Mouse (Mus musculus) liver, embryonic 13.5 days (tissue): ENCODE results near the gene Gm6614. TPM values are rescaled to one million over a fixed set of nuclear protein-coding genes. Genes with fewer than 3 reads are reported as not detected.
"Not testable (repeated sequence)": the region's sequence is repeated elsewhere in the genome, so short reads cannot be mapped to it uniquely, and the experiment has no call there.

Source experiments
- ATAC-seq: fragments of 200-750 bp; cut with Nextera tagmentation; 2 replicates; pipeline ENCODE4 v1.8.0; 2017; ENCODE audit warnings: low read depth, mild to moderate bottlenecking, moderate number of reproducible peaks, moderate library complexity
- DNase-seq: peaks from one replicate; pipeline ENCODE4 v3.0.0; 2022
- H3K27ac ChIP-seq: fragments of 300-500 bp; sonication (generic); 2 replicates; pipeline ENCODE4 v1.5.1; 2015; ENCODE audit warnings: moderate library complexity, mild to moderate bottlenecking, inconsistent platforms
- H3K27me3 ChIP-seq: fragments of 300-500 bp; sonication (generic); 2 replicates; pipeline ENCODE4 v1.6.1; 2015; ENCODE audit warnings: mild to moderate bottlenecking, inconsistent platforms
- H3K36me3 ChIP-seq: fragments of 300-500 bp; sonication (generic); 2 replicates; pipeline ENCODE4 v1.6.1; 2015; ENCODE audit warnings: mild to moderate bottlenecking, inconsistent platforms
- H3K4me1 ChIP-seq: fragments of 300-500 bp; sonication (generic); replicated peaks from 2 replicates; pipeline ENCODE4 v1.6.1; 2015; ENCODE audit warnings: inconsistent platforms
- H3K4me2 ChIP-seq: fragments of 300-500 bp; sonication (generic); 2 replicates; pipeline ENCODE4 v1.6.1; 2015; ENCODE audit warnings: inconsistent platforms, mild to moderate bottlenecking, moderate library complexity
- H3K4me3 ChIP-seq: fragments of 300-500 bp; sonication (generic); replicated peaks from 2 replicates; pipeline ENCODE4 v1.5.1; 2015; ENCODE audit warnings: mild to moderate bottlenecking, inconsistent platforms
- H3K9ac ChIP-seq: fragments of 300-500 bp; sonication (generic); 2 replicates; pipeline ENCODE4 v1.6.1; 2015; ENCODE audit warnings: mild to moderate bottlenecking, inconsistent platforms
- H3K9me3 ChIP-seq: fragments of 300-500 bp; sonication (generic); replicated peaks from 2 replicates; pipeline ENCODE4 v1.6.1; 2016; ENCODE audit warnings: inconsistent platforms
- WGBS: fragments of 180-500 bp; shearing (Covaris S2); methylation state at CpG from one replicate; pipeline ENCODE4 v1.1.7; 2015; ENCODE audit not compliant: insufficient replicate concordance; 5-methylcytosine and 5-hydroxymethylcytosine counted together
- polyA plus RNA-seq: library from polyadenylated mRNA; unstranded; fragments of >200 nt; fragmentation: Nextera tagmentation; extraction: Ambion mirVana; gene quantifications from 2 replicates; pipeline ENCODE4 v1.2.1, GENCODE M21; 2015

The Gm6614 gene
- polyA plus RNA-seq: not detected in 2 replicates

DNA sequence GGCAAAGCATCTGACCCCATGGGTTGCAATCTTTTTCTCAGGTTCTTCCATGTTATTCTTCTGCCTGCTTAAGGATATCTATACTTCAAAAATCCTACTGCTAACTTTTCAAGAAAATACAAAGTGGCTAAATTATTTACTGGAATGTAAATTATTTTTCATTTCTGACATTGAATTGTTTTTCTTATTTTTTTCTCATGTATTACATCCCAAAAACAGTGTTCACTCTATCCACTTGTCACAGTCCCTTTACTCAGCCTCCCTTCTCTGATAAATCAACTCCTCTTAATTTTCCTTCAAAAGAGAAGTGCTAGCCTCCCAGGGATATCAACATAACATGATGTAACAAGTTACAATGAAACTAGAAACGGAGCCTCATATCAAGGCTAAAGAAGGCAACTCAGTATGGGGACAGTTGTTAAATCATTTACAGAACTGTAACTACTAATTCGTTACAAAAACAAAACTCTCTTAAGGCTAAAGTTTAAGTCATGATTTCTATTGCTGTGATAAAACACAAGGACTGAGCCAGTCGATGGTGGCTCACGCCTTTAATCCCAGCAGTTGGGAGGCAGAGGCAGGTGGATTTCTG lies at the start of gene Gm6614:
Gene Gm6614, minus strand, starts transcription at position 51 of the 592 bp plus-strand sequence.
- H3K27ac ChIP-seq: no peak within 1 kb of the TSS
- ATAC-seq (no peak), DNase-seq (no peak)
- H3K36me3 ChIP-seq: no peaks in the 10 kb centered on the region
- no peaks in the 10 kb centered on the region for H3K27me3 ChIP-seq
- no peak within 1 kb of the TSS for H3K9ac ChIP-seq
- H3K4me2 ChIP-seq: no peak within 1 kb of the TSS
- H3K4me3 ChIP-seq: no peak within 1 kb of the TSS
- 65% methylated on average over 4 of the region's 4 CpGs for WGBS
- H3K9me3 ChIP-seq: 0 out of 2 replicates have a peak, but pooled peaks cover 3% of the 10 kb centered on the region
- no peaks in the 10 kb centered on the region for H3K4me1 ChIP-seq

DNA sequence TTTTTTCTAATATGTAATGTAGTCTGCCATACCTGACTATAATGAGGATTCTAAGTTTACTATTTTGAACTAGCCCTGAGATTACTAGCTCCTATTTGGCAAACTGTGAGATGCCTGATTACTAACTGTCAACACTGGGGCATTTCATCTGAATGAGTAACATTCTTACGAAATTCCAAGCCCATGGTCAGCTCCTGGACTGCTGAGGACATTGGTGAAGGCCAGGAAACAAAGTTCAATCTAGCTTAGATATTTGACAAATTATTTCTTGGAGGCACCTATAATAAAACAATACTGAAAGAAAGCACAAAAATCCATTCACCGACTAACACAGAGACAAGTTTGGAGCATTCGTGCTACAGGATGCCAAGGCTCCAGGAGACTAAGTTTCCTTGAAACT lies 47.1 kb upstream of the Gm6614 start:
- not testable (repeated sequence) for H3K27ac ChIP-seq, H3K9me3 ChIP-seq, H3K36me3 ChIP-seq, ATAC-seq, H3K4me3 ChIP-seq, DNase-seq, H3K4me2 ChIP-seq, H3K27me3 ChIP-seq, H3K4me1 ChIP-seq, H3K9ac ChIP-seq
- 57% methylated on average over 3 of the region's 3 CpGs for WGBS

DNA sequence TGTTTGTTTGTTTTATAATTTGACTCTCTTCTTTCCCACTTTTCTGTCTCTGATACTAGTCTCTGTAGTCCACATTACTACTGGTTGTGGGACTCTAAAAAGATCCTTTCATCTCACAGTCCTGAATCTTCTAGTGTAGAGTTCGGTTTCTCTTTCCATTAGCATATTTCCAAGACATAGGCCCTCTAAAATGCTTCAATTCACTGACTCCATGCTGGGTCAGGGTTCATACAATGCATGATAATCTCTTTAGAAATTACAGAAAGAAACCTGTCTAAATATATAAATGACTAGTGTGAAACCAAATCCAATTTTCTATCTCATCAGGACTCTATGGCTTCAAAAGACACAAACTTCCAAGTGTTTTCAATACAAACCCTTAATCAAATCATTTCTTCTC lies 36.5 kb upstream of the Gm6614 start:
- 51% methylated on average over 1 of the region's 1 CpGs for WGBS
- no peak for ATAC-seq
- H3K9me3 ChIP-seq: no peaks in the 10 kb centered on the region; the same call in 1 of the 2 replicates
- H3K9ac ChIP-seq: no peak overlapping the region
- no peak for DNase-seq
- H3K4me1 ChIP-seq: no peaks in the 10 kb centered on the region
- no peak overlapping the region for H3K4me3 ChIP-seq
- no peak overlapping the region for H3K4me2 ChIP-seq
- H3K36me3 ChIP-seq: no peaks in the 10 kb centered on the region
- H3K27me3 ChIP-seq: no peaks in the 10 kb centered on the region
- no peak overlapping the region for H3K27ac ChIP-seq

DNA sequence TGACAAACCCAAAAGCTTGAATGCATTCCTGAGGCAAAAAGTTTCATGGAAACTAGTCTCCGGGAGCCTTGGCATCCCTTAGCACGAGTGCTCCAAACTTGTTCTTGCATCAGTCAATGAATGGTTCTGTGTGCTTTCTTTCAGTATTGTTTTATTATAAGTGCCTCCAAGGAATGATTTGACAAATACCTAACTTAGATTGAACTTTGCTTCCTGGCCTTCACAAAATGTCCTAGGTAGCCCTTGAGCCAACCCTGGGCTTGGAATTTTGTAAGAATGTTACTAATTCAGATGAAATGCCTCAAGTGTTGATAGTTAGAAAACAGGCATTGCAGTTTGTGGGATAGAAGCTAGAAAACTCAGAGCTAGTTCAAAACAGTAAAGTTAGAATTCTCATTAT lies 34.5 kb upstream of the Gm6614 start:
- H3K9me3 ChIP-seq: peaks cover 1% of the 10 kb centered on the region; the same call in 1 of the 2 replicates
- ATAC-seq: no peak

DNA sequence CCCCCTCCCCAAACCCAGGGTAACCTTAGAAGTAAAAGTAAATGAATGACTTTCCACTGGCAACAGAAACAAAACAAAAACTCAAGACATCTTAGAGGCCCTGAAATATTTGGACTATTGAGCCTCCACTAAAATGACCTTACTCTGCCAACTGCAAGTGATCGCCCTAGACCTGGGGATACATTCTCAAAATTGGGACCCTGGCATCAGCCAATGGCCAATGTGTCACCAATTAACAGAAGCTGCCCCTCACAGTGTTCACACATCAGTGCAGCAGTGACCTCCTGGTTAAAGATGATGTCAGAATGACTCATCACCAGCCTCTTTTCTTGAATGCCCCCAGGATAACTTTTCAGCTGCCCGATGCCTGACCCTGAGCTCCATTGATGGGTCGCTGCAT lies 30.7 kb upstream of the Gm6614 start:
- Histone ChIP-seq H3K4me3 (no peak overlapping the region), H3K27me3 (no peaks in the 10 kb centered on the region), H3K4me1 (no peaks in the 10 kb centered on the region), H3K27ac (no peak overlapping the region), H3K9me3 (peaks cover 4% of the 10 kb centered on the region; the same call in 1 of the 2 replicates), H3K36me3 (no peaks in the 10 kb centered on the region), H3K9ac (no peak overlapping the region), H3K4me2 (no peak overlapping the region)
- 70% methylated on average over 3 of the region's 3 CpGs for WGBS
- DNase-seq (no peak), ATAC-seq (no peak)

More for the DNA sequence above, 34.5 kb upstream of the Gm6614 start:
- 77% methylated on average over 2 of the region's 2 CpGs for WGBS
- Histone ChIP-seq H3K27me3 (no peaks in the 10 kb centered on the region), H3K4me2 (no peak overlapping the region), H3K9ac (no peak overlapping the region), H3K36me3 (no peaks in the 10 kb centered on the region), H3K4me1 (no peaks in the 10 kb centered on the region), H3K27ac (no peak overlapping the region), H3K4me3 (no peak overlapping the region)
- DNase-seq: no peak

DNA sequence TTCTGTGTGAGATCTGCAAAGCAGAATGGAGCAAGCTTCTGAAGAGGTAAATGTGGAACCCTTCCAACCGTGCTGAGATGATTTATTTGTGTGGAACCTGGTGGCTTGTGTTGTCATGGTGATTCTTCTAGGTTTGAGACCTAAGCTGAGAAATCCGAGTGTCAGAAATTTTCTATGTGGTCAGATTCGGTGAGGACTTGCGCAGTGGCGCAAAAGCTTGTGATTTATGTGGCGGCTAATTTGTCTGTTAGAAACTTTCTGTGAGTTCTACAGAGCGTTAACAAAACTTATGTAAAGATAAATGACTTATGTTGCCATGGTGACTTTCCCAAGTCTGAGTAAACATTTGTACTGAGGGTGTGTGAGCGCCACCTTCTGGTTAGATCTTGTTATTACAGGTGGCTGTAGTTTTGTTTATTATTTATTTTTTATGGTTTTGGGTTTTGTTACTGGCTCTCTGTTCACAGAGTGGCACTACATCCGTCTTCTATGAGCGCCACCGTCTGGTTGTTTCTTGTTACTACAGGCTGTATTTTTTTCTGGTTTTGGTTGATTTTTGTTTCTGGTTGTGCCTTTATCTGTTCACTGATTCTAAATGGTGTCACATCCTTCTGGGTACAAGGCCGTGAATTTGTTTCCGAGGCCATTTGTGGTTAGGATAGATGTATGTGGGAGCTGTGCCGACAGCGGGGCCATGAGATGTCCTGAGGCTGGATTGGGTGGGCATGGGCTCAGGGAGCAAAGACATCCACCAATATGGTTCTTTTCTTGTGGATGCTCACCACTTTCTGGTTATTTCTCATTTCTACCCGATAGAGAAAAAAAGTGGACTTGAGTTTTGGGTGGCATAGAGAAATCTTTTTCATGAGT lies 29.3 kb upstream of the Gm6614 start:
- Histone ChIP-seq H3K4me1 (no peaks in the 10 kb centered on the region), H3K4me3 (no peak overlapping the region), H3K9ac (no peak overlapping the region), H3K4me2 (no peak overlapping the region), H3K27me3 (no peaks in the 10 kb centered on the region), H3K36me3 (no peaks in the 10 kb centered on the region), H3K9me3 (peaks cover 4% of the 10 kb centered on the region; the same call in 1 of the 2 replicates), H3K27ac (no peak overlapping the region)
- WGBS: 49% methylated on average over 16 of the region's 16 CpGs
- DNase-seq: no peak
- ATAC-seq: no peak

DNA sequence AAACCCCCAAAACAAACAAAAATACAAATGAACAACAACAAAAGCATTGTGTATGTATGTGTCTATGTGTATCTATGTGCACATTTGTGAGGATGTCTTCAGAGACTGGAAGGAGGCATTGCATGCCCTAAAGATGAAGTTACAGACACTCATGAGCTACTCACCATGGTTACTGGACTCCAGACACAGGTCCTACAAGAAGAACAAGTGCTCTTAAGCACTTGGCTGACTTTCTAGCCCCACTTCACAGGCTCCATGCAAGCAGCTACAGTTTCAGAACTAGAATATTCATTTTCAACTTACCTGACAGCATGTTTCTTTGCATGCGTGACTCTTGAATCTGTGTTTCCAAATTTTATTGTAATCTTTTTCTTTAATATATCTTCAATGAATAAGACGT lies 24.6 kb upstream of the Gm6614 start:
- H3K27ac ChIP-seq: no peak overlapping the region
- ATAC-seq: no peak
- 48% methylated on average over 2 of the region's 2 CpGs for WGBS
- H3K4me3 ChIP-seq: no peak overlapping the region
- no peak overlapping the region for H3K4me2 ChIP-seq
- DNase-seq: no peak
- no peaks in the 10 kb centered on the region for H3K36me3 ChIP-seq
- H3K9me3 ChIP-seq: 0 out of 2 replicates have a peak, but pooled peaks cover 3% of the 10 kb centered on the region
- no peaks in the 10 kb centered on the region for H3K27me3 ChIP-seq
- no peak overlapping the region for H3K9ac ChIP-seq
- no peaks in the 10 kb centered on the region for H3K4me1 ChIP-seq

DNA sequence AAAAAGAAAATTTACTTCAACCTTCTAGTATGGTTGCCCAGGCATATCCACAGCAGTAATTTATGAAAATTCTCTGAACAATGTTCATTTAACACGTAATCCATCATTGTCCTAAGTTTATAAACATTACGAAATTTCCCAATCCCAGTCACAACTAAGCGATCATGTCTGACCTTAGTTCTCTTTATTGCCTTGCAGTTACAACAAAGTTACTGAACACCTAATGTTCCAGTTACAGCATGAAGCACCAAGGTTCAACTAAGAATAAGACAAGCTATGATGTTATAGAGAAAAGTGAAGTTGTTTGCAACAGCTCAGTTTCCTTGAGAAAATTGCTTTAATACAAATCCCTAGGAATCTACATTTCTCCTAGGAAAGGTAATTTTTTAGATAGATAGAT lies 10.5 kb upstream of the Gm6614 start:
- no peak for DNase-seq
- ATAC-seq: no peak
- H3K36me3 ChIP-seq: no peaks in the 10 kb centered on the region
- no peaks in the 10 kb centered on the region for H3K4me1 ChIP-seq
- 0 out of 2 replicates have a peak, but pooled peaks cover 2% of the 10 kb centered on the region for H3K9me3 ChIP-seq
- H3K9ac ChIP-seq: no peak overlapping the region
- no peak overlapping the region for H3K4me2 ChIP-seq
- H3K4me3 ChIP-seq: no peak overlapping the region
- no peaks in the 10 kb centered on the region for H3K27me3 ChIP-seq
- no peak overlapping the region for H3K27ac ChIP-seq
- 51% methylated on average over 3 of the region's 3 CpGs for WGBS

DNA sequence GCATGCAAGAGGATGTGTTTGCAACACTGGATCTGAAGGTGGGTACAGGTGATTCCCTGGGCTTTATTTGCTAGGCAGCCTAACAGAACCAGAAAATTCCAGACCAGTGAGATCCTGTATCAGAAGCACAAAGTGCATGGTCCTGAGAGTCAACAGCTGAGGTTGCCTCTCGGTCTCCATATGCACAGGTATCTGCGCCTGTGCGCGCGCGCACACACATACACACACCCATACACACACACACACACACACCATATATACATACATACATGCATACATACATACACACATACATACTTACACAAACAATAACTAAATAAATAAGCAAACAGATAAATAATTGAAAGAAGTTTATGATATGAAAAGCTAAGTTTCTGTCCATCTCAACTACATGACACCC lies 24.4 kb downstream of the Gm6614 start:
- WGBS: 89% methylated on average over 6 of the region's 6 CpGs
- ATAC-seq: no peak

DNA sequence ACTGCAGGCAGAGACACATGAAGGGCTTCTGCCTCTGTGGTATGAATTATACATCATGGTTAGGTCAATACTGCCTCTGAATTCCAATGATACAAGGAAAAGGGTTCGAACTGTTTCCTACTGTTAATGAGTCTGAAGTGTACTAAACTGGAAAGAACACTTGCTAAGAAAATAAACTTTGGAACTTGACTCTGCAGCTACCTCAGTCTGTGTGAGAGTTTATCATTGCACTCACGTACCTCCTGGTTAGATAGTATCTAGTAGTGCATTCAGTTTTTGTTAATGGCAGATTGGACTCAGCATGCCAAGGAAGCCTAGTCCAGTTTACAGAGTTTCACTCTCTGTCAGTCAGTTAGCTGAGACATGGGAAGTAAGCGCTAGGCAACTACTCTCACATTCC lies 26.6 kb downstream of the Gm6614 start:
- Histone ChIP-seq H3K27me3 (no peaks in the 10 kb centered on the region), H3K9ac (no peak overlapping the region), H3K9me3 (no peaks in the 10 kb centered on the region), H3K4me2 (no peak overlapping the region), H3K4me1 (no peaks in the 10 kb centered on the region), H3K36me3 (no peaks in the 10 kb centered on the region), H3K4me3 (no peak overlapping the region), H3K27ac (no peak overlapping the region)
- WGBS: 58% methylated on average over 3 of the region's 3 CpGs
- DNase-seq: no peak
- ATAC-seq: no peak

More for the DNA sequence above, 24.4 kb downstream of the Gm6614 start:
- H3K9ac ChIP-seq: no peak overlapping the region
- H3K4me3 ChIP-seq: no peak overlapping the region
- no peaks in the 10 kb centered on the region for H3K4me1 ChIP-seq
- H3K4me2 ChIP-seq: no peak overlapping the region
- H3K27me3 ChIP-seq: no peaks in the 10 kb centered on the region
- no peak for DNase-seq
- H3K27ac ChIP-seq: no peak overlapping the region
- no peaks in the 10 kb centered on the region for H3K36me3 ChIP-seq
- H3K9me3 ChIP-seq: no peaks in the 10 kb centered on the region

DNA sequence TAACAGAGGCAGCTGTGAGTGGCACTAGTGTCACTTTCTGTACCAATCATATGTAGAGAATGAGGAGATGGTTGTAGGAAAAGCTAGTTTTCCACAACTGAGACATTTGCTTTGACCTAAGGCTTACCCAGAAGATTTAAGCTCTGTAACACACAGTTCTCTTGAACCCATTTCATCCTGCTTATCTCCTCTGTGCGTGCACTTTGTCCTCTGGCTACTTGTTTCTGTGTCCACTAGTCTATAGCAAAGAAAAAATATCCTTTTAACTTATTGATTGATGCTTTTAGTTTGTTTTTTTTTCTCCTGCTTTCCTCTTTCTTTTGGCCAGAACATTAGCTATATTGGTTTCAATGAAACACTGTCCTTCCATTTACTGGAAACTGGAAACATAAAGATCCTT lies 48.8 kb downstream of the Gm6614 start:
- ATAC-seq (no peak), DNase-seq (no peak)
- Histone ChIP-seq H3K36me3 (no peaks in the 10 kb centered on the region), H3K9me3 (no peaks in the 10 kb centered on the region), H3K4me2 (no peak overlapping the region), H3K27ac (no peak overlapping the region; the same call in 1 of the 2 replicates), H3K4me3 (no peak overlapping the region), H3K4me1 (no peaks in the 10 kb centered on the region), H3K27me3 (no peaks in the 10 kb centered on the region), H3K9ac (no peak overlapping the region)
- 38% methylated on average over 1 of the region's 1 CpGs for WGBS
